Mouse (Mus musculus) right cerebral cortex, postnatal 14 days (tissue): ENCODE measurements around the gene Phlpp1.

Experiments used
- DNase-seq: peaks from one replicate; pipeline ENCODE4 v3.0.0; 2022

The Phlpp1 gene

DNA sequence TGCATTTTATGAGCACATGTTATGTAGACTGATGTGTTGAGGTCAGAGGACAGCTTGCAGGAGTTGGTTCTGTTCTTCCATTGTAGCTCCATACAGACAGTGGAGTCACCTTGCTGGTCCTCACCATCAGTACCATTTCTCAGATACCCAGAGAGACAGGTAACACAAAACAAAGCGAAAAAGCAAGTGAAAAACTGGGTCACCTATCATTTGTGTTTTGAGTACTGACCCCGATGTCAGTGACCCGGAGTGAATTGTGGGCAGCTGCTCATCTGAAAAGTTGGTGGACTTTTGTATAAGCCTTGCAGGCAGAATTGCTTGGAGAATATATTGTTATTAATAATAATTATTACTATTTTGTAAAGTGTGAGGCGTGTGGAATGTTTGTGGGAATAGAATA lies 27.6 kb downstream of the Phlpp1 start:
- DNase-seq: no peak

- DNase-seq: peak; percentile 62
These were observed 28.1 kb downstream of the Phlpp1 start for GRCm38 (mm10) chr1:106199686-106200085.

GRCm38 (mm10) chr1:106201025-106201424 lies 29.5 kb downstream of the Phlpp1 start:
- DNase-seq: no peak

DNA sequence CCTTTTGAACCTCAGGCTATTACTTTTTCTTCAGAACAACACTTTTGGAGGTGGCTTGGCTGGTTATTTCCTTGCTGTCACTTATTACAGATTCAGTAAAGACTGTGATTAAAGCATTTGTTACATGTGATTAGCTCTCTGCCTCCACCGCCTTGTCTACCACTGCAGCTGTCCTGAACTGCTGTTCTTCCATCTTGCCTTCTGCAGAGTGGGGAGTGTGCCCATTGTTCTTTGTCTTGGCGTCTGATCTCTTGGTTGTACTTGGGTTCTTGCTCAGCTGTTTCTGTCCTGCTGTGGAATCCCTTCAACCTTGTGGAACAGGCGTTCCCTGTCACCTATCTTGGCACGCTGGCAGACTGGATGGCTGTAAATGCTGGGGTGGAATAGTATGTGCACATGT lies 30.4 kb downstream of the Phlpp1 start:
- DNase-seq: no peak

DNA sequence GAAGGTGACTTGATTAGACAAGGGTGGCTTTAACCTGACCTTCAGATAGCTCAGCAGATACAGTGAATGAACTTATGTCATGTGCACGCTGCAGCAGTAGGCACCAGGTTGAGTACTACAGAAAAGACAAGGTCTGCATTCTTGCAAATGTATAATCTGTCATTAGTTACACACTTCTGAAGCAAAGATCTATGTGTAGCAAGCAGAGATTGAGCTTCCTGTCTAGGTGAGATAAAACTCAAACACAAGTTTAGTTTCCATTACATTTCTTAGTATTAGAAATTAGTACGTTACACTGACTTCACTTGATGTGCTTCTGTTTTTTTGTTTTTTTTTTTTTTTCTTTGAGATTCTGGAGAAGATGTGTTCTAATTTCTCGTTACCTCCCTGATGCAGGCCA lies 32.4 kb downstream of the Phlpp1 start:
- DNase-seq: no peak

DNA sequence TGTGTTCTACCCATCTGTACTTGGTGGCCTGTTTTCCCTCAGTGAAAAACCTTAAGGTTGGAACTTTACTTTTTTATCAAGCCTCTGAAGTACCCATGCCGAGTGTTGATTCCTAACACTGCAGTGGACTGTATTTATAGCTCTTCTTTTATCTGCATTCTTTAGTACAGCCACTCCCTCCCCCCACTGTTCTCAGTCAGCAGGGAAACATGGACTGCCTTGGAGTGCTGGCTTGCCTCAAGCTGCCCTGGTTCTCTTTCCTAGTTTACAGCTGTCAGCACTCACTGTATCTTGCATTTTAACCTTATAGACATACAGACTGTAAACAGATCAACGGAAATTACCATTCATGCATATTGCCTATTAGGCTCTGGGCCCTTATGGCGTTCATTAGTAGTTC lies 32.8 kb downstream of the Phlpp1 start:
- no peak for DNase-seq

DNA sequence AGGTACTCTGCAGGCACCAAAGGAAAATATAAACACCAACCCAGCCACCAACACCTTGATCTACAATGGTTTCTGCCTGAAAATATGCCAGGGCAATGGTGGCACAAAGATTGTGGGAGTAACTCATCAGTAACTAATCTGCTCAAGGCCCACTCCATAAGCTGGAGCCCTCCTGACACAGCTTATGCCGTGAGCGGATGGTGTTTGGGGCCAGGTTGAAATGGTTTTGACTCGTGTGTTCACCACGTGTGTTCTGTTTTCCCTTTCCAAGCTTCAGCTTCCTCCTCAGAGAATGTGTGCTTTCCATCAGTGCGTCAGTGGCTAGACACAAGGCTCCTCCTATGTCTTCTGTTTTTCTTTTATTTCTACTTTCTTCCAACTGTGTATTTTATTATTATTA lies 37.0 kb downstream of the Phlpp1 start:
- DNase-seq: no peak

DNA sequence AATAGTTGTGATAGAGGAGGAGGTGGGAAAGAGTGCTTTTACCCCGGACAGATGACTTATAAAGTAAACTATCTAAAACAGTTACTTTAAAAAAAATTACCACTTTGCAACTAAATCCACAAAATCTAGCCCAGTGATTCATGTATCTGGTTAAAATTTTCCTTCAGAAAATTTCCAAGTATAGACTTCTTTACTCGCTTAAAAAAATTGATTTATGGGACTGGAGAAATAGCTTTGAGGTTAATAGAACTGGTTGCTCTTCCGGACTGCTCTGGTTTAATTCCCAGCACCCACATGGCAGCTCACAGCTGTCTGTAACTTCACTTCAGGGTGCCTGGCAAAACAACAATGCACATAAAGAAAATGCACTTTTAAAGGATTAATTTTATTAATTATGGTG lies 38.9 kb downstream of the Phlpp1 start:
- no peak for DNase-seq

GRCm38 (mm10) chr1:106211146-106211545 lies 39.6 kb downstream of the Phlpp1 start:
- DNase-seq: no peak

DNA sequence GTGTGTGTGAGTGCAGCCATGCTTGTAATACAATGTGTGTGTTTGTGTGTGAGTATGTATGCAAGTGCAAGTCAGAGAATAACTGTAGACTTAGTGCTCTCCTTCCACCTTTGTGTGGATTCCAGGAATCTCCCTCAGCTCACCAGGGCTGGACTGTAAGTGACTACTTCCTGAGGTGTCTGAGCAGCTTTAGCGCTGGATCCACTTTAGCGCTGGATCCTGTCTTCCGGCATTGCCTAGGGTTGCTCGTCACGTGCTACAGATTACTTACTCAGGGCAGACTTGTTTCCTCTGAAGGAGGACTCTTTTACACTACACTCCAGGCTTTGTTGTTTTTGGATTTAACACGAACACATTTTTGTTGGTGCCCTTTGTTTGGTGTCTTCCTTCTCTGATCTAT lies 48.9 kb downstream of the Phlpp1 start:
- no peak for DNase-seq

GRCm38 (mm10) chr1:106221371-106221770 lies 49.8 kb downstream of the Phlpp1 start:
- no peak for DNase-seq

DNA sequence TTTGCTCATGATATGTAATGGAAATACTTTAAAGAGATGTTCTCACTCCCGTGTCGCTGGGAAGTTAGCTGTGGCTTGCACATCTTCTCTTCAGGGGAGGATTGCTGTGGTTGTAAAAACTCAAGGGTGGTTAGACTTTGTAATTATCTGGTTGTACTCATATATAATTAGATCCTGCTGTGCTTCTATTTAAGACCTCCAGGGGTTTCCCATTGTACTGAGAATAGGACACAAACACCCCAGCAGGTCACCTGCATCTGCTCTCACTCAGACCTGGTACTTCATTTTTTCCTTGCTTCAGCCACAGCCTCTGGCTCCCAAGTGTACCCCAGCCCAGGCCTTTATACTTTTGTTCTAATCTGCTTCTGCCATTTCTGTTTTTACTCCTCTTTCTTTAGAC lies 50.4 kb downstream of the Phlpp1 start:
- no peak for DNase-seq

- DNase-seq: no peak
These were observed 55.1 kb downstream of the Phlpp1 start for GRCm38 (mm10) chr1:106226613-106227012.

DNA sequence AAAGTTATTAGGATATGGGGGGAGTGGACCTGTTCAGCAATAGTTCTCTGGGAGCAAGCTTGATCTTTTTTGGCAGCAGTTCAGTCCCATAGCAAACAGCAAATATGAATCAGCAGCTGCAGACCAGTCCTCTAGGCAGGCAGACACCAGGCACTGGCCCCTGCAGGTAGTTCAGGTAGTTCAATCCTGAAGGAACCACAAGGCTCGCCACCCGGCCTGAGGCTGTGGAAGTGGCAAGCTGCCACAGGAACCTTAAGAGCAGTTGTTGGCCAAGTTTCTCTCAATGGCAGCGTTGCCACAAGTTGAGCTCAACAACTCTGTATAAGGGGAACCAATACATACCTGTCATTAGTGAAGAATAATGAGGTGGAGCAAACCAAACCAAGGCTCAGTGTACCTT lies 58.8 kb downstream of the Phlpp1 start:
- no peak for DNase-seq

DNA sequence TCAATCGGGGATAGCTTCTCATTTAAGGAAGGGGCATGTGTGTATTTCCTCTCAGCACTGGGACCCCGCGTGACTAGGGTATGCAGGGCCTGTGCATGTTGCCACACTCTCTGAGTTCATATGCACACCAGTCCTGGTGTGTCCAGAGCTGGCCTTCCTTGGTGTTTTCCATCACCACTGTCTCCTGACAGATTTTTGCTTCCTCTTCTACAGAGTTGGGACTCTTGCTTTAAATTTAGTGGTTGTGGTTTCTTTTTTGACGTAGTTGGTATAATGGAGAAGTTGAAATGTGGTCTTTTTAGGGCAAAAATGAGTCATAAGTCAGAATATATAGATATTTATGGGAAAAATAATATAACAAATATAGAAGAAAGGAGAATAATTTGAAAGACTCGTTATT lies 59.8 kb downstream of the Phlpp1 start:
- DNase-seq: no peak

GRCm38 (mm10) chr1:106231805-106232459 lies 60.4 kb downstream of the Phlpp1 start:
- DNase-seq: no peak

- no peak for DNase-seq
These were observed 60.9 kb downstream of the Phlpp1 start for GRCm38 (mm10) chr1:106232460-106232850.

DNA sequence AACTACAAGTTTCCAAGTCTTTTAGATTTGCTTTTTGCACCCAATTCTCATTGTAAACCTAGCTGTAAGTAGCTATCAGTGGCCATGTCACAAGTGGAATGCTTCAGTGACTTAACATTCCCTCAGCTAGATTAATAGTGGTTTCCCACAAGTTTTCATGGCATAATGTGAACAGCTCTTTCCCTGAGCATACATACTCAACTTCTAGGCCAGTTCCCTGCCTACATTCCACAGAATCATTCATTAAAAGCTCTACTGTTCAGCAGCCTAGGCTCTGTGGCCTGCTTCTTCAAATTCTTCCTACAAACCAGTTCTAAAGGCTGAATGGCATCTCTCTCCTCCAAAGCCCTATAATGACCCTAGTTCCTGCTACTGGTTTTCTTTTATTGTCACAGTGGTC lies 65.4 kb downstream of the Phlpp1 start:
- DNase-seq: no peak

DNA sequence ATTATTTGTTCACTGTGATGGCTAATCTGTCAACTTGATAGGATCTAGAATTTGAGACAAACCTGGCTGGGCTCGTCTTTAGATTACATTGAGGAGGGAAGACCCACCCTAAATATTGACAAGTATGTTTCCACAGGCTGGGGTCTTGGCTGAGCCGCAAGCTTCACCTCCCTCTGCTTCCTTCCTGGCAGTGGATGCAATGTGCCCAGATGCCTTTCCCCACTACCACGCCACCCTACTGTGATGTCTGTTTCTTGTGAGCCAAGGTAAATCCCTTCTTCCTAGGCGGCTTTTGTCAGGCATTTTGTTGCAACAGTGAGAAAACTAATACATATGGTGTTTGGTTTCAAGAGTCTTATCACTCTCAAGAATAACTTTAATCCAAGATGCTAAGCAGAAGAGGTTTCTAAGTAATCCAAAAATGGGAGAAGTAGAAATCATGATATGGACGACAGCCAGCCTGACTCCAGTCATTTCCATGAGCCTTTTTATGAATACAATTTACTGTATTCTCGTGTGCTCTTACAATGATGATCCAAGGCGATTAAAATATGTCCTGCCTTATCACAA lies 68.6 kb downstream of the Phlpp1 start:
- no peak for DNase-seq

GRCm38 (mm10) chr1:106241059-106241458 lies 69.5 kb downstream of the Phlpp1 start:
- DNase-seq: no peak

- no peak for DNase-seq
These were observed 70.6 kb downstream of the Phlpp1 start for GRCm38 (mm10) chr1:106242129-106242528.

- DNase-seq: no peak
These were observed 71.8 kb downstream of the Phlpp1 start for GRCm38 (mm10) chr1:106243371-106243770.

- no peak for DNase-seq
These were observed 72.7 kb downstream of the Phlpp1 start for GRCm38 (mm10) chr1:106244245-106244644.

- DNase-seq: no peak
These were observed 82.5 kb downstream of the Phlpp1 start for GRCm38 (mm10) chr1:106254047-106254446.

DNA sequence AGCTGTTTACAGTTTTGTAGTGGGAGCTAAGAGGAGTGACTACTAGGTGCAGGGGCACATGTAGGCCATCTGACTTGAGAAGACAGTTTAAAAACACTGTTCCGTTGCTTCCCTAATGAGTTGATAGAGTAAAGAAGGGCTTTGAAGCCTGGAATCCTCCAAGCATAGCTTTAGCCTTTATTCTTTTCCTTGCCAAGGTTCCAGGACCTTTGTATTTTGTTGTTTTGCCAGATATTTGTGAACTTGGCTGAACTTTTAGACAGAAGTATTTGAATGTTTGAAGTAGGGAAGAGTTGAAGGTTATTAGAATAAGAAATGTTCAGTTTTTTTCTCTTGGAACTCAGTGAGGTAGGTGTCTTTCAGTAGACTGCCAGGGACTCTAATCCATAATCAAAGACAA lies 85.6 kb downstream of the Phlpp1 start:
- no peak for DNase-seq
